Mouse (Mus musculus) G1E (cell line): ENCODE data around the gene Gm10721.
"Not testable (repeated sequence)": the region's sequence is repeated elsewhere in the genome, so short reads cannot be mapped to it uniquely, and the experiment has no call there.

Experiments
- CTCF ChIP-seq: IDR thresholded peaks from 2 replicates; pipeline ENCODE4 v1.5.1; 2012; ENCODE audit warnings: low read depth, low read length, inconsistent platforms, mixed read lengths
- GATA1 ChIP-seq: IDR thresholded peaks from 2 replicates; pipeline ENCODE4 v1.6.1; 2012; ENCODE audit warnings: borderline replicate concordance, low read length, inconsistent platforms, mixed read lengths
- TAL1 ChIP-seq: conservative IDR thresholded peaks from 2 replicates; pipeline ENCODE4 v1.6.1; 2012; ENCODE audit warnings: low read depth, low read length, inconsistent platforms, mixed read lengths

- not testable (repeated sequence) for TF ChIP-seq GATA1, CTCF, TAL1
Observed at GRCm38 (mm10) chr9:3030677-3031318, 17.9 kb downstream of the Gm10721 start.
